Mouse (Mus musculus) heart, postnatal 36 days (tissue): ENCODE measurements around the gene Rps25. TPM values are rescaled to one million over a fixed set of nuclear protein-coding genes. Genes with fewer than 3 reads are reported as not detected.
A peak's percentile ranks its signal among the peaks of the same experiment; 100 is the strongest.
"Not testable (repeated sequence)": the region's sequence is repeated elsewhere in the genome, so short reads cannot be mapped to it uniquely, and the experiment has no call there.

Experiments
- DNase-seq, 2 experiments: peaks; one replicate each; pipeline ENCODE4 v3.0.0; 2021 to 2022
- intact Hi-C: fragments of 180-260 bp; cut with DNase I; formaldehyde crosslinking; loops from one replicate; pipeline ENCODE4 v1.15.1; 2025
- total RNA-seq, 2 experiments: library from RNA; stranded (reverse); gene quantifications; 2 replicates each; pipeline ENCODE4 v1.2.3; 2021

Rps25 gene
- total RNA-seq, 2 experiments from 2014 or later, result 793 to 858 TPM

DNA sequence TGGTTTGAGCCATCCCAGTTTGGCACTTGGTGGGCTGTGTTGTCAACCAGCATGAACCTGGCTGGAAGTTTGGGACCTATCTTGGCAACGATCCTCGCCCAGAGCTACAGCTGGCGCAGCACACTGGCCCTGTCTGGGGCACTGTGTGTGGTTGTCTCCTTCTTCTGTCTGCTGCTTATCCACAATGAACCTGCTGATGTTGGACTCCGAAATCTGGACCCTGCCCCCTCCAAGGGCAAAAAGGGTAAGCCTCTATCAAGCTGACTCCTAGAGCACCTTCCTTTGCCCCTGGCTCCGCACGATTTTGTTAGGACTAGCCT is 7.2 kb upstream of the Rps25 start:
- intact Hi-C loops, result no loop called here
- DNase-seq, result no peak

DNA sequence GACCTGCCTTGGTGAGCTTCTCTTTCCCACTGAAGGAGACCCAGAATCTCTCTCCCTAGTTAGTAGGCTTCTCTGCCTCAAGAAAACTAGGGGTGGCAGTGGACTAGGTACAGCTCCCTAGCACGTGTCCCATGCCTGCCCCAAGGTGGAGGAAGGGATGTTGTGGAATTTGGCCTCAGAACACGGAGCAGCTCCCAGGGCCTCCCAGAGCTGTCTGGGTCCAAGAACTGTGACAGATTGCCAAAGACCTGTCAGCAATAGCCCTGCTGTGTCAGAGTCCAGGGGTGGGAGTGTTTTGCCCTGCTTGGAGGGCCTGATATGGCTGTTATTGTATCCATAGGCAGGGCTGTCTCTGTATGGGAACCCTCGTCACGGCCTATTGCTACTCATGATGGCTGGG is 5.9 kb upstream of the Rps25 start:
- intact Hi-C loops, result no loop called here
- DNase-seq, result peak in 1 of 2 experiments; percentile 33

DNA sequence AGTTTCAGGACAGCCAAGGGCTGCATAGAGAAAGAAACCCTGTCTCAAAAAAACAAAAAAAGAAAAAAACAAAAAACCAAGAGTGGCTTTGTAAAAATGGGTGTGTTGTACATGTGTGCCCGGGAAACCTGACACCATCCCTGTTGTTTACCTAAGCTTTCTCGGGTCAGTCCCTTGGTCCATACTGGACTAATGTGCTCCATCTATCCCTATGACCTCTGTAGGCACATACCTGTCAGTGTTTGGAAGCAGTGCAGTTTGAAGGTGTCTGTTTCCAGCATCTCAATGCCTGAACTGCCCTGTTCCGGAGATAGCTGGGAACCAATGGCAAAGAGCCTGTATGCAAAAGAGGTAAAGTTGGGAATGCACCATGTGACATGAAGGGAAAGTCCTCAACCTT is 1.9 kb upstream of the Rps25 start:
- no peak for DNase-seq
- intact Hi-C loops, result no loop called here

DNA sequence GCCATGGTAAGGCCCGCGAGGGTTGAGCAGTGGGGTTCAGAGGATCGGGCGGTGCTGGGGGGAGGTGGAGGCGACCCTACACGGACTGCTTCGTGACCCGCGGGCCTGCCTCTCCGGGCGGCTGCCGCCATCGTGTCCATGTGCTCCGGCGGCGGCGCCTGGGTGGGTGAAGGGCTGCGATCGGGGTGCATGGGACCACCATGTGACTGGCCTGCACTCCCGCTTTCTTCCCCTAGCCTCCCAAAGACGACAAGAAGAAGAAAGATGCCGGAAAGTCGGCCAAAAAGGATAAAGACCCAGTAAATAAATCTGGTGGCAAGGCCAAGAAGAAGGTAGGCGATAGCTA is 786 bp downstream of the Rps25 start:
- intact Hi-C loops, result no loop called here
- DNase-seq, result no peak

DNA sequence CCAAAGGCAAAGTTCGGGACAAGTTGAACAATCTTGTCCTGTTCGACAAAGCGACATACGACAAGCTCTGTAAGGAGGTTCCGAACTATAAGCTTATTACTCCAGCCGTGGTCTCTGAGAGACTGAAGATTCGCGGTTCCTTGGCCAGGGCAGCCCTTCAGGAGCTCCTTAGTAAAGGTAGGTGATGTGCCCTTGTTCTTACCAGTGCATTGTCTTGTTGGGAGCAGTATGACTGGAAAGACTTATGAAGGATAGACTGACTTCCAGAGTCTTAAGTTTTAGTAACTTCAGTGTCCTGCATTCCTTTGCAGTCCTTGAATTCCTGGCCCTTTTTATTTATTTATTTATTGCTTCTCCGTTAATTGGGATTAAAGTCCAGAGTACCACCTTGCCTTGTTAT is 1.8 kb downstream of the Rps25 start:
- DNase-seq, intact Hi-C loops: not testable (repeated sequence)

DNA sequence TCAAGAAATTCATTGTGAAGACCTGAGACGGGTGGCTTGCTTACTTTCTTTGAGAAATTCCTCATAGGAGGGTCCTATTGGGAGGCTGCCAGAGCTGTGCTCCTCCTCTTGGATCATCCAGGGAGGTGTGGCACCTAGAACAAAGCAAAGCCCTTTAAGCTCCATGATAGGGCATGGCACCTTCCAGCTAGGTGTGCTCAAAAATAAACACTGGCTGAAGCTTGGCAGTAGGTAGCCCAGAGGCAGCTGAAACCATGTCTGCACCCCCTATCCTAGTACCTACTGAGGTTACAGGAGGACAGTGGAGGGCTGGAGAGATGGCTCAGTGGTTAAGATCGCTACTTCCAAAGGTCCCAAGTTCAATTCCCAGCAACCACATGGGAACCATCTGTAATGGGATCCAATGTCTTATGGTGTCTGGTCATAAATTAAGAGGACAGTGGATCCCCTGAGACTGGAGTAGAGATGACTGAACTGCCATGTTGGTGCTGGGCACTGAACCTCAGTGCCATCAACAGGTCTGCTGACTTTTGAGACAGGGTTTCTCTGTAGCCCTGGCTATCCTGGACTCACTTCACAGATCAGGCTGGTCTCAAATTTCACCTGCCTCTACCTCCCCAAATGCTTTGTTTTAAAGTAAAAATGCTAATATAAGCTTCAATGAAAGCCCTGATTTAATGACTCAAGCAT is 3.9 kb downstream of the Rps25 start:
- DNase-seq, result no peak
- intact Hi-C loops, result no loop called here

DNA sequence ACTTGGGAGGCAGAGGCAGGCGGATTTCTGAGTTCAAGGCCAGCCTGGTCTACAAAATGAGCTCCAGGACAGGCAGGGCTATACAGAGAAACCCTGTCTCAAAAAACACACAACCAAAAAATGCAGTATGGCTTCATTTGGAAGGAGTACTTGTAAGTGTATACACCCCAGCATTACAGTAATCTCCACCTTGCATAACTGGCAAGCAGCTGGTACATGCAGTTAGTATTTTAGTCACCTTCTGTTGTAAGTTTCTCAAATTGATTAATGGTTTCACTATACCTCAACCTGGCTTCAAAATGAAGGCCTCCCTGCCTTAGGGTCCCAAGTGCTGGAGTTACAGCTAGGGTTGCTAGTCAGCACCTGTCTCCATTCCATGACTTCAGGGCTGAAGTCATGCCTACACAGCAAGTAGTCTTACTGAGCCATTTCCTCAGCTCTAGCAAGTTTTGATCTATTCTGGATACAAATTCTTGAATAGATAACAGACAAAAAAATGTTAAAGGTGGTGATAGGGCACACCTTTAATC is 4.7 kb downstream of the Rps25 start:
- intact Hi-C loops, result no loop called here
- no peak for DNase-seq

DNA sequence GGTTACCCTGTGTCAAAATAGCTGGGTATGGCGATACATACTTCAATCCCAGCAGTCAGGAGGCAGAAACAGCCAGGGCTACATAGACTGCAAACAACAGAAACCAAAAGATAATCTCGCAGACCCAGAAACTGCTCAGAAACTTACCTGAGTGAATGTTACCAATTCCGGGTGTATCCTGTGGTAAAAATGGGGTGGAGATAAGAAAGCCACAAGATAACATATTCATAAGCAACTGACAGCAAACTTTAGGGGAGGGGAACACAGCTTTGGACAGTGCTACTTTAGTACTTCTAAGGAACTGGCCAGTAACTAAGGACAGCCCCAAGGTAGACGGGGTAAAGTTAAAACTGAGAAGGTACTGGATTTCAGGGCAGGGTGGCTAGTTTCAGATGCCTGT is 5.4 kb downstream of the Rps25 start:
- intact Hi-C loops, result no loop called here

DNA sequence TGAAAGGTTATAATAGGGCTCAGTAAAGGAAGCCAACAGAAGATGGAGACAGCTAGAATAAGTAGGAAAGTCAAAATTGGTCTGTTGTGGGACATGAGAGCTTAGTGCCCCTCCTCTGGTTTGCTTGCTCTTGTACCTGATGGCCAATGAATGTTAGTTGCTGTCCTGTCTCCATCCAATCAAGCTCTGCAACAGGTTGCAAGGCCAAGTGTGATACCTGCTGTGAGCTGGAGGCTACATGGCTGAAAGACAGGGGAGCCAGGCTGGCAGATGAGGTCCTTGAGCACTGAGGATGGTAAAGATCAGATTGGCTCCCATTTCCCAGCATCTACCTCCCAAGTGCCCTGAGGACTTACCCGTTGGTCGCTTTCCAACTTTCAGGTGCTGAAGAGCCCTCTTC is 5.8 kb downstream of the Rps25 start:
- intact Hi-C loops, result no loop called here
- DNase-seq, result no peak

More for the DNA sequence above, 5.4 kb downstream of the Rps25 start:
- no peak for DNase-seq

DNA sequence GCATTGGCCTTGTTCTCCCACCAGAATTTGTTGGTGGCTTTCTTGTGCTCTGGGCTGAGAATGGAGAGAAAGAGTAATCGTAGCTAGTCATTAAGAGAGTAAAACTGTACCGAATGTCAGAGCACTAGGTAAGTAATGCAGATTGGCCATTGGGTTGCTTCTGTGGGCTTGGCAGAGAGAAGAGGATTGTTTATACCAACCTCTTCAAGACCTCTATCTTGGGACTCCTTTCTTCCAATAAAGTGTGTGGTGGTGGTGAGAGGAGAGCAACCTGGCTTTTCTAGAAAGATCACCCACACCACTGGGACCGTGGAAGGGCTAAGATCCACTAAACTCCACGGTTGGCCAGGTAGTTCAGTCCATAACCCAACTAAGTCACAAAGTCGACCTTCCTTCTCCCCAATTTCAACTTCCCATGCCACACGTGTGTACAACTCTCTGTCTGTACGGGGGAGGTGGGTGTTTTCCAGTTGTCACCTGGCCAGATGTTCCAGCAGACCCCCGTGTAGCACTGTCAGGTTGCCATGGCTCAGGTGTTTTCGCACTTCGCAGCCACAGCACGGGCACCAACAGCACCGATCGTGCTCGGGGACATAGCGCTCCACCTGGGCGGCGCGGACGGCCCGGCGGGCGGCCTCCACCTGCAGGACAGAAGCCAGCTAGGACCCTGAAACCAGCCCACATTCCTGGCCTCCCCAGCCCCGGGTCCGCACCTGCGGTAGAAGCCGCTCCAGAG is 10.4 kb downstream of the Rps25 start:
- intact Hi-C loops, result no loop called here
- DNase-seq, result no peak

DNA sequence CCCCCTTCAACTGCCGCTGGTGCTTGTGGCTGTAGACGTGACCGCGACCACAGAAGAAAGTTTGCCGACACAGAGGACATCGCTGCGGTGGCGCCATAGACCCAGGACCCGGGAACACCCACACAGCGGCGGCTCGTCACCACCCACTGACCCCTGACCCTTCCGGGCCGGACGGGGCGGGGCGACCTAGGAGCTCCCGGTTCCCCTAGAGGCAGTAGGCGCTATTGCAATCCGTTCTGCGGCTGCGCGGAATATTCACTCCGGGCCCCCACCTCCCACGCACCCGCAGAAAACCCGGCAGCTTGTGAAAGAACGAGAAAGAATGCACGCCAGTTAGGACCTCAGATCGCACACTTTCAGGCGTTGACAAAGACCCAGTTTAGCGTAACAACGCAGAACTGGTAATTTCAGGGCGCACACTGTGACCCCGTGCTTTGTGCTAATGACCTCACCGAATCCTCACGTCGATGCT is 11.0 kb downstream of the Rps25 start:
- peak; percentile 97 to 98 for DNase-seq
- intact Hi-C loops, result no loop called here

DNA sequence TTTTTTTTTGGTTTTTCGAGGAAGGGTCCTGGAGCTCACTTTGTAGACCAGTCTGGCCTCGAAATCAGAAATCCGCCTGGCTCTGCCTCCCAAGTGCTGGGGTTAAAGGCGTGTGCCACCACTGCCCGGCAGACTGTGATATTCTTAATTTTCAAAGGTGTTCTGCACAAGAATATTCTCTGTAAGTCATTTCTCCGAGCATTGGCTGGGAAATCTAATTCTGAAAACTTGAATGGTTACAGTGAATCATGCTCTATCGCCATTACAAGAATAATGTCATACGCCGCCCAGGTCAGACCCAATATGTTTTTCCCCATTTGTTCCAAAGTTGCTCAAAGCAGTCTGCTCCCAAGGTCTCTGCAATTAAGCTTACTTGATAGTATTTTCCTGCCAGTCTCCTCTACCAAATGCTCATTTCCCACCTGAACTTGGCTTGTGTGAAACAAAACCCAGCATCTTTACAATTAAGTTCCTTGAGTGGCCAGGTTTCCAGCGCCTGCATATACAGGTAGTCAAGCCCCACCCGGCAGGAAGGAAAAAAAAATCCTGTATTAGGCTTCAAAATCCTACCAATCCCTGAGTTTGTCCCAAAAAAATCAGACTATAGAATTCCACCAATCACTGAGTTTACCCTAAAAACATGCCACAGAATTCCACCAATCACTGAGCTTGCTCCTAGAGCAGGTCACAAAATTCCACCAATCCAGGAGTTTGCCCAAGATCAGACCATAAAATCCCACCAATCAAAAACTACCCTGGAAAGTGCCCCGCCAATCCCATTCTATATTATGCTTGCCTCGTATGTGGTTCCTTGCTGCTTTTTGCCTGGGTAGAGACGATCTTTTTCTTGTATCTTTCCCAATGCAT is 11.8 kb downstream of the Rps25 start, which contains the start of gene Ccdc84:
Gene Ccdc84, minus strand, starts transcription at position 51 of the 867 bp plus-strand sequence.
- intact Hi-C loops, result no loop called here
- DNase-seq, result no peak

DNA sequence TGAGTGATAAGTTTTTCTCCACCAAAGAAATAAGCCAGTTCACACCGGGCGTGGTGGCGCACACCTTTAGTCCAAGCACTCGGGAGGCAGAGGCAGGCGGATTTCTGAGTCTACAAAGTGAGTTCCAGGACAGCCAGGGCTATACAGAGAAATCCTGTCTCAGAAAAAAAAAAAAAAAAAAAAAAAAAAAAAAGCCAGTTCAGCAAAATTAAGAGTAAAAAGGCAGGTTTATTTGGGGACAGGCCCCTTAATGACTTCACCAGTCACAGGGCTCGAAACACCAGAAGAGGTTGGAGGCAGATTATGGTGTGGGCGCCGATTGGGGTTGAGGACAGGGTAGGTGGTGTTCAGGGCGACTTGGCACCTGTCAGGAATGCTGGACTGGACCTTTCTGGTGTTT is 12.8 kb downstream of the Rps25 start:
- intact Hi-C loops, DNase-seq: not testable (repeated sequence)

DNA sequence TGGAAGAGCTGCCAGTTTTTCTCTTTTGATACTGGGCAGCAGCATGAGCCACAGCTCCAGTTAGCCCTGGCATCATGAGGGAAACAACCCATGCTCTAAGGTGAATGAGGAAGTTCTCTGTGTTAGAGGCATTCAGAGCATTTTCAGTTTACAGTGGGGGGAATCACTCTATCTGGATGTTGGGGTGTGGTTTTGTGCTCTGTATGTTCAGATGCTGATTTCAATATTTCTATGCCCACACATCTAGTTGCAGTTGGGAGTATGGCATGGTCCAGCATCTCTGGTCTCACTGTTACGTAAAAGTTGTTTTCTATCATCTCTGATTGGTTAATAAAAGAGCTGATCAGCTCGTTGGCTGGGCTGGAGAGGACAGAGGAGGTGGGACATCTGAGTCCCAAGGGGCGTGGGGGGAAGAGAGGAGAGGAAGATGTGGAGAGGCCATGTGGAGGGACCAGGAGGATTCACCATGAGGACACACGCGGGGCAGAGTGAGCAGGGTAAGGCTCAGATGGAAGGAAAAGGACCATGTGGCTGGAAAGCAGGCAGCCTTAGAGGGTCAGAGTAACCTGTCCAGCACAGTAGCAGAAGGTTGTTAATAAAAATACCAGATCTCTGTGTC is 13.4 kb downstream of the Rps25 start:
- intact Hi-C loops, result no loop called here

DNA sequence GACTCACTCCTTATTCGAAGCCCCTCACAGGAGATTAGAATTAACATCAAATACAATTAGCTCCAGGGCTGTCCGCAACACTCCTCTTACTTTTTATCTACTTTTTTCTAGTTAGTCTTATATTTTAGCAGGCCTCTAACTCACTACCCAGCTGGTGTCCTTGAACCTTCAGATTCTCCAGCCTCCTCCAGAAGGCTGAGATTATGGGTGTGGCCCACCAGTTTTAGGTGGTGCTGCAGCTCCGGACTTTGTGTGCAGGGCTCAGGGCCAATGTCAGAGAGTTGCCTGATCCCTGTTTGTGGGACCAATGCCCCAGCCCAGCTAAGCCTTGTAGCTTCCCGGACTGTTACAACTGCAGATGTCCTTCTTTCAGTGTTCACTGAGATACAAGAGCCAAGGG is 16.6 kb downstream of the Rps25 start:
- intact Hi-C loops, result no loop called here
- no peak for DNase-seq

More for the DNA sequence above, 13.4 kb downstream of the Rps25 start:
- no peak for DNase-seq

DNA sequence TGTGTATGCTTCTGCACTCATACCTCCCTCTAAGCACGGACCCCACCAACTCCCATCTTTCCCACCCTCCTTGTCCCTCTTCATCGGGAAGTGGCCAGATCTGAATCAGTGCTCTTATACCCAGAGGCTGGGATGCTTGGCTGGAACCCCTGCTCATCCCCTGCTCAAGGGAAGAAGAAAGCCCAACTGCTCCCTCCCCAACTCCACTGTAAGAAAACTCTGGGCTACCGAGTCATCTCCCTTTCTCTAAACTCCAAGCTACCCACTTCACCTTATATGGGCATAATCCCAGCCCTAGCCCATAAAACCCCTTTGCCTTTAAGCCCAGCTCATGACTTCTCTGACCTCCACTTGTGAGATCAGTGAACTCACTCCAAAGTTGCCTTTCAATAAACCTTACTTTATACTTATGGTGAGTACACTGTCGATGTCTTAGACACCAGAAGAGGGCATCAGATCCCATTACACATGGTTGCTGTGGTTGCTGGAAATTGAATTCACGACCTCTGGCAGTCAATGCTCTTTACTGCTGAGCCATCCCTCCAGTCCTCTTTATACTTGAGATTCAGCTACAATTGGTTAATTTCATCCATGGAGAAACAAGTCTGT is 25.7 kb downstream of the Rps25 start:
- intact Hi-C loops, result no loop called here
- DNase-seq, result no peak

DNA sequence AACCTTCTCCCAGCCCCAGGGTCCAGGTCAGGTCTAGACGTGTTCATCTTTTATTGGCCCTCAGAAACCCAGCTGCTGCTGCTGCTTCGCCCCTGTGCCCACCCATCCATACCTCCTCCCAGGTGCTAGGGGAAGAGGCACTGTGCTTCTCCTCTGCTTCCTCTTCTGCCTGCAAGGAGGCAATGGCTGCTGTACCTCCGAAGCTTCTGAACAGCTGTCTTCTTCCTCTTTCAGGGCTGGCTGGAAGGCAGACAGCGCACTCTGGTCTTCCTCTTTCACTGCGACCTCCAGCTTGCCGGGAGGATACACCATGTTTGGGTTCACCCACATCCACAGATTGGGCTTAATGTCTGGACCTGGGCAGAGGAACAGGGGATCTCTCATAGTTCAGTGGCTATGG is 28.8 kb downstream of the Rps25 start:
- intact Hi-C loops, result no loop called here
- DNase-seq, result no peak

DNA sequence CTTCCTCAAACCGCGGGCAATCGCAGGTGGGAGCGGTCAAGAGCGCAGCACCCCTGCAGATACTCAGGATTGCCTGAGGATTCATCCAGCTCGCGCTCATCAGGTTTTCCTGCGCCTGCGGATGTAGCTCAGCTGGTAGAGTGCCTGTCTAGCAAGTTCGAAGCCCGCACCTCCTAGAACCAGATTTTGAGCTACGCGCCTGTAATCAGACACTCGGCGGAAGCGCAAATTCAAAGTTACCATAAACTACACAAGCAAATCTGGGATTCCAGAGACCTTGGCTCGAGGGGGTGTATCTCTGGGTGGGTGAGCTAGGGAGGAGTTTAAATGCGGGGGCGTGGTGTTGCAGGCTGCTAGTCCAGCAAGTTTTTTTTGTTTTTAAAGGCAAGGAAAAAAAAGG is 34.0 kb downstream of the Rps25 start, which contains the start of gene Foxr1:
Gene Foxr1, minus strand, starts transcription at position 176 of the 400 bp plus-strand sequence.
- intact Hi-C loops, result no loop called here
- no peak for DNase-seq

DNA sequence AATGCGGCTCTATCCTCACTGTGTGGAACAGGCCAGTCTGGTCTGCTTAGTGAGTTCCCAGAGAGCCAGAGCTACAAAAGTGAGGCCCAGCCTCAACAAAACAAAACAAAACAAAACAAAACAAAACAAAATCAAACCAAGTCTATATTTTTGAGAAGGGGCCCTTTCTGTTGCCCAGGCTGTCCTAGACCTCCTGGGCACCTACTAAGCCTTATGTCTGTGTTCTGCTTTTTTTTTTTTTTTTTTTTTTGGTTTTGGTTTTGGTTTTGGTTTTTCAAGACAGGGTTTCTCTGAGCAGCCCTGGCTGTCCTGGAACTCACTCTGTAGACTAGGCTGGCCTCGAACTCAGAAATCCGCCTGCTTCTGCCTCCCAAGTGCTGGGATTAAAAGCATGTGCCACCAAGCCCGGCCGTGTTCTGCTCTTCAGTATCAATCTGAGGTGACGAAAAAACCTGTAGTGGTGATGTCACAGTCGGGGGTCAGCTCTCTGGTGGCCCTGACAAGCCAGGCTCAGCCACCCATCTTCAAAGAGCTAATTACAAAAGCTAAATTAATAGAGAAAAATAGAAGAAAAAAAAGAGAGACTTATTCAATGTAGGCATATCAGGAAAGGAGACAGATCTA is 37.6 kb downstream of the Rps25 start:
- intact Hi-C loops, DNase-seq: not testable (repeated sequence)

DNA sequence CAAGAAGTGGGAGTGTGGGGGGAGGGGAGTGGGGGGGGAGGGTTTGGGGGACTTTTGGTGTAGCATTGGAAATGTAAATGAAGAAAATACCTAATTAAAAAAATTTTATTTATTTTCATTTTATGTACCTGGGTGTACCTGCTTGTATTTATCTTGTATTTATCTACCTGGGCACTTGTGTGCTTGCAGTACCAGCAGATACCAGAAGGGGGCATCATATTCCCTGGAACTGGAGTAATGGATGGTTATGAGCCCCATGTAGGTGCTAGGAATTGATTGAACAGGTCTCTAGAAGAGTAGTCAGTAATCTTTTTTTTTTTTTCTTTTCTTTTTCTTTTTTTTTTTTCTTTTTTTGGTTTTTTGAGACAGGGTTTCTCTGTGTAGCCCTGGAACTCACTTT is 43.4 kb downstream of the Rps25 start:
- intact Hi-C loops, result no loop called here
- DNase-seq, result no peak
